In genomic region chr1:86712045-86712444, GRCm38 (mm10) we compare ENCODE assay signal across 27 mouse cellular contexts. TPM values are rescaled to one million over a fixed set of nuclear protein-coding genes. Genes with fewer than 3 reads are reported as not detected.
DNase-seq lines count a peak whose midpoint lies in the region; ATAC-seq and TF ChIP-seq lines count a peak whose summit lies in the region.
"Had no signal": no experiment of that assay in that cellular context is flagged by ENCODE, and none has a peak within 500 bp of the region (broad histone marks: within the 10 kb centered on the region; RNA-seq: fewer than 3 reads in every experiment).

No protein-coding gene starts in this region.

- in situ Hi-C loops in CH12.LX (cut with MboI; ENCODE audit: low pct_ligation_motif_present, low pct_unique_long_range_greater_than_20kb, low sequenced_read_pairs): no loop called here

- no peak for TF ChIP-seq RAD21 in CH12.LX (IDR thresholded peaks at IDR 0.05; ENCODE audit: low read depth, low read length)

- peak; percentile 50; the same call in 1 of the 2 replicates for ATAC-seq in liver, embryonic 16.5 days (ENCODE audit: low read depth)
- no peak for ATAC-seq in liver, embryonic 11.5 days (replicated peaks; ENCODE audit: low FRiP score)
- ATAC-seq: CD4-positive, CD25-positive, alpha-beta regulatory T cell, adult 4 months; forebrain, embryonic 13.5 days; forebrain, embryonic 15.5 days had no signal

- H3K4me3 ChIP-seq in kidney, adult 2 months (ENCODE audit: insufficient read depth, low read depth, low read length): no peak overlapping the region
- H3K4me3 ChIP-seq in liver, embryonic 16.5 days (ENCODE audit: low read depth, low read length): no peak overlapping the region
- H3K4me3 ChIP-seq in liver, embryonic 11.5 days (ENCODE audit: low read depth, low read length): no peak overlapping the region
- no peak overlapping the region for H3K4me3 ChIP-seq in CH12.LX (replicated peaks in 1 of 3; ENCODE audit: low read depth in 2 of 3, low read length in 2 of 3, poor library complexity in 1 of 3)
- H3K4me3 ChIP-seq: embryonic facial prominence, embryonic 13.5 days; embryonic facial prominence, embryonic 15.5 days; erythroblast, embryonic 14.5 days; forebrain, embryonic 13.5 days; forebrain, embryonic 15.5 days had no signal

- no peaks in the 10 kb centered on the region for H3K36me3 ChIP-seq in kidney, adult 2 months (ENCODE audit: control insufficient read depth, insufficient read depth, low read length)
- no peaks in the 10 kb centered on the region for H3K36me3 ChIP-seq in liver, embryonic 16.5 days (ENCODE audit: control insufficient read depth, insufficient read depth)
- H3K36me3 ChIP-seq in liver, embryonic 11.5 days (ENCODE audit: control insufficient read depth, insufficient read depth, low read length): no peaks in the 10 kb centered on the region
- peaks cover 0 to 2% of the 10 kb centered on the region in 2 experiments for H3K36me3 ChIP-seq in CH12.LX (replicated peaks in 1 of 2; ENCODE audit: control insufficient read depth in 1 of 2, insufficient read depth in 1 of 2, low read length in 1 of 2)
- H3K36me3 ChIP-seq: embryonic facial prominence, embryonic 13.5 days; embryonic facial prominence, embryonic 15.5 days; forebrain, embryonic 15.5 days had no signal

- no peaks in the 10 kb centered on the region for H3K27me3 ChIP-seq in kidney, adult 2 months (replicated peaks; ENCODE audit: control insufficient read depth, insufficient read depth, low read length)
- H3K27me3 ChIP-seq in liver, embryonic 16.5 days (ENCODE audit: control insufficient read depth, insufficient read depth, low read depth, low read length): no peaks in the 10 kb centered on the region
- no peaks in the 10 kb centered on the region for H3K27me3 ChIP-seq in liver, embryonic 11.5 days (replicated peaks; ENCODE audit: control insufficient read depth, insufficient read depth, low read length)
- H3K27me3 ChIP-seq in CH12.LX (replicated peaks): no peaks in the 10 kb centered on the region
- H3K27me3 ChIP-seq: embryonic facial prominence, embryonic 13.5 days; embryonic facial prominence, embryonic 15.5 days; forebrain, embryonic 13.5 days; forebrain, embryonic 15.5 days had no signal

- no peak overlapping the region for H3K4me2 ChIP-seq in liver, embryonic 16.5 days (ENCODE audit: low read depth, low read length)
- no peak overlapping the region for H3K4me2 ChIP-seq in liver, embryonic 11.5 days
- no peak overlapping the region for H3K4me2 ChIP-seq in CH12.LX (ENCODE audit: insufficient read depth, low read depth, poor library complexity, severe bottlenecking)
- H3K4me2 ChIP-seq: embryonic facial prominence, embryonic 13.5 days; embryonic facial prominence, embryonic 15.5 days; forebrain, embryonic 13.5 days; forebrain, embryonic 15.5 days had no signal

- peak; percentile 31 for DNase-seq in kidney, adult 2 months
- no peak for DNase-seq in kidney, postnatal 10 days
- DNase-seq in liver, embryonic 11.5 days (ENCODE audit: low spot score): no peak
- no peak for DNase-seq in CH12.LX (ENCODE audit: extremely low read depth)
- peak; percentile 64 for DNase-seq in gonadal fat pad, adult 2 months (ENCODE audit: low read depth)
- no peak for DNase-seq in heart, adult 18-20 months
- DNase-seq: adrenal gland, adult 2 months; adrenal gland, postnatal 10 days; adrenal gland, postnatal 25 days; B cell, adult 2 months; cerebellum, adult 11 months; cerebellum, adult 18-20 months; cerebellum, adult 8-10 months; cerebellum, adult 9-11 months; cerebellum, postnatal 14 days; cerebellum, postnatal 36 days; embryo, embryonic 11 days had no signal

- no peak overlapping the region for H3K9ac ChIP-seq in liver, embryonic 16.5 days (ENCODE audit: low read depth, low read length)
- no peak overlapping the region for H3K9ac ChIP-seq in liver, embryonic 11.5 days (ENCODE audit: low read depth, low read length)
- H3K9ac ChIP-seq in CH12.LX (ENCODE audit: insufficient read depth, low read depth): no peak overlapping the region
- H3K9ac ChIP-seq: embryonic facial prominence, embryonic 13.5 days; embryonic facial prominence, embryonic 15.5 days; forebrain, embryonic 13.5 days; forebrain, embryonic 15.5 days had no signal

- no peaks in the 10 kb centered on the region for H3K9me3 ChIP-seq in liver, embryonic 16.5 days (replicated peaks; ENCODE audit: control insufficient read depth, low read length)
- no peaks in the 10 kb centered on the region for H3K9me3 ChIP-seq in liver, embryonic 11.5 days (ENCODE audit: control insufficient read depth, low read length)
- no peaks in the 10 kb centered on the region for H3K9me3 ChIP-seq in CH12.LX (replicated peaks; ENCODE audit: low read length)
- H3K9me3 ChIP-seq: embryonic facial prominence, embryonic 13.5 days; embryonic facial prominence, embryonic 15.5 days; forebrain, embryonic 13.5 days; forebrain, embryonic 15.5 days had no signal

- no peaks in the 10 kb centered on the region for H3K79me2 ChIP-seq in CH12.LX (replicated peaks; ENCODE audit: control insufficient read depth, extremely low read depth, insufficient read depth, poor library complexity, severe bottlenecking)

- 80% methylated on average over 2 of the region's 2 CpGs for WGBS in kidney, adult 2 months
- 61% methylated on average over 2 of the region's 2 CpGs for WGBS in liver, embryonic 16.5 days (ENCODE audit: insufficient replicate concordance)
- 83% methylated on average over 2 of the region's 2 CpGs for WGBS in liver, embryonic 11.5 days

- dilution Hi-C loops in CH12.LX (cut with MboI; ENCODE audit: extremely low pct_ligation_motif_present, extremely low pct_unique_long_range_greater_than_20kb, low sequenced_read_pairs): no loop called here

- no peak for TF ChIP-seq EP300 in CH12.LX (IDR thresholded peaks at IDR 0.05; ENCODE audit: low read length)

- no peak for TF ChIP-seq POLR2A in kidney, adult 2 months (IDR thresholded peaks at IDR 0.05; ENCODE audit: low read depth, low read length)
- TF ChIP-seq POLR2A in CH12.LX (IDR thresholded peaks at IDR 0.05; ENCODE audit: low read depth, low read length): no peak

- peaks cover 10% of the 10 kb centered on the region; the same call in 1 of the 2 replicates for H3K4me1 ChIP-seq in kidney, adult 2 months (ENCODE audit: control insufficient read depth, insufficient read depth, low read length)
- H3K4me1 ChIP-seq in liver, embryonic 16.5 days (ENCODE audit: control insufficient read depth, low read depth, low read length): no peaks in the 10 kb centered on the region; the same call in none of the 2 replicates
- H3K4me1 ChIP-seq in liver, embryonic 11.5 days (replicated peaks; ENCODE audit: control insufficient read depth, insufficient read depth, low read length): no peaks in the 10 kb centered on the region
- H3K4me1 ChIP-seq in CH12.LX (ENCODE audit: control insufficient read depth in 1 of 2, insufficient read depth in 2 of 2): no peaks in the 10 kb centered on the region
- H3K4me1 ChIP-seq: embryonic facial prominence, embryonic 13.5 days; embryonic facial prominence, embryonic 15.5 days; forebrain, embryonic 13.5 days; forebrain, embryonic 15.5 days had no signal

- peak overlapping the region; percentile 56; the same call in 1 of the 2 replicates for H3K27ac ChIP-seq in kidney, adult 2 months (ENCODE audit: insufficient read depth, low read depth, low read length)
- H3K27ac ChIP-seq in liver, embryonic 16.5 days (ENCODE audit: low read length): no peak overlapping the region
- no peak overlapping the region for H3K27ac ChIP-seq in liver, embryonic 11.5 days (ENCODE audit: low read depth, low read length)
- no peak overlapping the region for H3K27ac ChIP-seq in CH12.LX (ENCODE audit: insufficient read depth, low read depth)
- H3K27ac ChIP-seq: embryonic facial prominence, embryonic 13.5 days; embryonic facial prominence, embryonic 15.5 days; forebrain, embryonic 13.5 days; forebrain, embryonic 15.5 days had no signal

- no peak for TF ChIP-seq CTCF in kidney, adult 2 months (conservative IDR thresholded peaks at IDR 0.05; ENCODE audit: insufficient read depth, insufficient read length, low read depth, low read length)
- no peak for TF ChIP-seq CTCF in CH12.LX (conservative IDR thresholded peaks at IDR 0.05 in 1 of 2, IDR thresholded peaks at IDR 0.05 in 1 of 2; ENCODE audit: low read depth in 2 of 2, low read length in 2 of 2)

TF ChIP-seq in CH12.LX, 34 proteins besides CTCF, POLR2A, EP300 and RAD21:
- 0 out of 2 replicates have a peak, but pooled peaks have one; percentile 16 for TF ChIP-seq MAFK (IDR thresholded peaks at IDR 0.05; ENCODE audit: insufficient replicate concordance, low read length)
- TF ChIP-seq ELF1 (IDR thresholded peaks at IDR 0.05; ENCODE audit: low read depth, low read length): no peak

RNA-seq across cellular contexts. Expression of gene Dis3l2, which starts 8.4 kb away (rescaled TPM):
- polyA plus RNA-seq in kidney, adult 2 months (2012; rRNA removed): 15.7 and 17.2 TPM in 2 replicates
- polyA plus RNA-seq in liver, embryonic 16.5 days (2015; fragmentation: Nextera tagmentation; extraction: Ambion mirVana): 8.6 and 9.2 TPM in 2 replicates
- 20.2 and 21.2 TPM in 2 replicates for polyA plus RNA-seq in liver, embryonic 11.5 days (2014; fragmentation: Nextera tagmentation; extraction: Ambion mirVana)
- 13.1 and 17.4 TPM in 2 replicates for total RNA-seq in CH12.LX (2012; rRNA removed)
- total RNA-seq in CH12.LX (2014; rRNA removed): 16.5 and 16.9 TPM in 2 replicates
- 9.6 and 12.4 TPM in 2 replicates for polyA plus RNA-seq in CH12.LX (2012; ENCODE audit: insufficient read length, low read depth)
- 13.7 and 13.9 TPM in 2 replicates for polyA plus RNA-seq in gonadal fat pad, adult 2 months (2012; rRNA removed)
- total RNA-seq in heart, adult 18-20 months (2021): 10 to 100 TPM; 11.1 to 11.6 TPM

RNA-seq across cellular contexts. Expression of gene Nppc, which starts 41.7 kb away (rescaled TPM):
- polyA plus RNA-seq in kidney, adult 2 months (2012; rRNA removed): 0.08 and 0.09 TPM in 2 replicates
- not detected in 2 replicates for polyA plus RNA-seq in liver, embryonic 16.5 days (2015; fragmentation: Nextera tagmentation; extraction: Ambion mirVana)
- not detected in 2 replicates for polyA plus RNA-seq in liver, embryonic 11.5 days (2014; fragmentation: Nextera tagmentation; extraction: Ambion mirVana)
- 0.13 TPM in 1 of 2 replicates, not detected in the other for total RNA-seq in CH12.LX (2012; rRNA removed)
- not detected in 2 replicates for total RNA-seq in CH12.LX (2014; rRNA removed)
- not detected in 2 replicates for polyA plus RNA-seq in CH12.LX (2012; ENCODE audit: insufficient read length, low read depth)
- polyA plus RNA-seq in gonadal fat pad, adult 2 months (2012; rRNA removed): 0.28 TPM in 1 of 2 replicates, not detected in the other
- total RNA-seq in heart, adult 18-20 months (2021): not detected
- total RNA-seq: adrenal gland, postnatal 25 days; adrenal gland, postnatal 4 days; common myeloid progenitor, adult 5-6 weeks; MEL had no signal
- polyA plus RNA-seq: CD4-positive, CD25-positive, alpha-beta regulatory T cell, adult 4 months; erythroblast, embryonic 14.5 days had no signal

Comparison
In these comparisons a context has a peak if more than half of its experiments do, and no peak if none do; other contexts are left out.
1. DNase-seq: peak in kidney, adult 2 months (single experiment) and gonadal fat pad, adult 2 months (single experiment); none in kidney, postnatal 10 days (single experiment), liver, embryonic 11.5 days (single experiment), CH12.LX (single experiment) and heart, adult 18-20 months (0 of 2).